ENCODE assay signal across 12 mouse cellular contexts in the genomic region with DNA sequence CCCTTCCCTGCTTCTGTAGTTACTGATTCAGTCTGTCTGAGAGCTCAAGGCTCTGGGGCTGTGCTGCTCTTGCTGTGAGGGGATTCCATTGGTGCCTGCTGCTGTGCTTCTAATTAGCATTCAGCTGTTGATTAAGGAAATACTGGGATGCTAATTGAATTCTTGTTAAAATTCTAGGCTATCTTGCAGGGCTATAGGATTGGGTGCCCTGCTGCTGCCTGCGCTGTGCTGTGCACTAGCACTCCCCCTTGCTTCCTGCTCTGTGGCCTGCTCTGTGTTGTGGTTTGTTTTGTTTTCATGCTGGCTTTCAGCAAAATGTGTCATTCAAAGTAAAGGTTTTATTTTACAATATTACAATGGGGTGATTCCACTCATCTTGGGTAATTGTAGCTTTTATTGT.
DNase-seq lines count a peak whose midpoint lies in the region; ATAC-seq and TF ChIP-seq lines count a peak whose summit lies in the region.
"Had no signal": no experiment of that assay in that cellular context is flagged by ENCODE, and none has a peak within 500 bp of the region (broad histone marks: within the 10 kb centered on the region; RNA-seq: fewer than 3 reads in every experiment).

No protein-coding gene starts in this region.

- no peaks in the 10 kb centered on the region for H3K9me3 ChIP-seq in hindbrain, embryonic 11.5 days (ENCODE audit: control insufficient read depth, low read length)
- no peaks in the 10 kb centered on the region for H3K9me3 ChIP-seq in hindbrain, embryonic 10.5 days
- H3K9me3 ChIP-seq in forebrain, postnatal 0 days (ENCODE audit: low read length) = no peaks in the 10 kb centered on the region
- no peaks in the 10 kb centered on the region for H3K9me3 ChIP-seq in midbrain, embryonic 12.5 days
- H3K9me3 ChIP-seq in embryonic facial prominence, embryonic 10.5 days = no peaks in the 10 kb centered on the region
- H3K9me3 ChIP-seq: heart, embryonic 12.5 days; lung, embryonic 15.5 days had no signal

- no peak; the same call in 1 of the 2 replicates for TF ChIP-seq CTCF in forebrain, postnatal 0 days (IDR thresholded peaks at IDR 0.05; ENCODE audit: low read depth)

- H3K27me3 ChIP-seq in hindbrain, embryonic 11.5 days (ENCODE audit: control insufficient read depth, insufficient read depth, low read length) = no peaks in the 10 kb centered on the region
- H3K27me3 ChIP-seq in hindbrain, embryonic 10.5 days (ENCODE audit: insufficient read depth, poor library complexity, severe bottlenecking) = no peaks in the 10 kb centered on the region
- H3K27me3 ChIP-seq in forebrain, postnatal 0 days (ENCODE audit: insufficient read depth, low read length) = no peaks in the 10 kb centered on the region
- no peaks in the 10 kb centered on the region for H3K27me3 ChIP-seq in midbrain, embryonic 12.5 days
- H3K27me3 ChIP-seq in embryonic facial prominence, embryonic 10.5 days (replicated peaks; ENCODE audit: low read depth, poor library complexity, severe bottlenecking) = no peaks in the 10 kb centered on the region
- H3K27me3 ChIP-seq: heart, embryonic 12.5 days; lung, embryonic 15.5 days had no signal

- 54% methylated on average over 1 of the region's 1 CpGs for WGBS in hindbrain, embryonic 11.5 days
- 65% methylated on average over 1 of the region's 1 CpGs for WGBS in hindbrain, embryonic 10.5 days
- 22% methylated on average over 1 of the region's 1 CpGs for WGBS in forebrain, postnatal 0 days
- 48% methylated on average over 1 of the region's 1 CpGs for WGBS in midbrain, embryonic 12.5 days
- WGBS in embryonic facial prominence, embryonic 10.5 days = 79% methylated on average over 1 of the region's 1 CpGs

- DNase-seq in hindbrain, embryonic 11.5 days (ENCODE audit: low spot score) = no peak
- no peak for DNase-seq in hindbrain, embryonic 10.5 days (ENCODE audit: low spot score)
- peak; percentile 36 for DNase-seq in forebrain, postnatal 0 days
- DNase-seq in thymus, postnatal 14 days = peak; percentile 50
- no peak for DNase-seq in ovary, postnatal 14 days (ENCODE audit: low spot score)
- DNase-seq in embryonic facial prominence, embryonic 10.5 days (ENCODE audit: low spot score) = no peak
- no peak for DNase-seq in adrenal gland, adult 18-20 months (ENCODE audit: low spot score in 2 of 2)
- DNase-seq: cerebellum, postnatal 36 days; kidney, adult 9 months had no signal

- H3K9ac ChIP-seq in hindbrain, embryonic 11.5 days (ENCODE audit: low read depth, low read length) = no peak overlapping the region
- H3K9ac ChIP-seq in forebrain, postnatal 0 days = no peak overlapping the region
- H3K9ac ChIP-seq in midbrain, embryonic 12.5 days (replicated peaks) = no peak overlapping the region
- H3K9ac ChIP-seq: heart, embryonic 12.5 days; lung, embryonic 15.5 days had no signal

- H3K4me1 ChIP-seq in hindbrain, embryonic 11.5 days (replicated peaks; ENCODE audit: control insufficient read depth, insufficient read depth, low read length) = 0 out of 2 replicates have a peak, but pooled peaks cover 2% of the 10 kb centered on the region
- H3K4me1 ChIP-seq in hindbrain, embryonic 10.5 days (replicated peaks) = peaks cover 13% of the 10 kb centered on the region
- peaks cover 3% of the 10 kb centered on the region; the same call in 1 of the 2 replicates for H3K4me1 ChIP-seq in forebrain, postnatal 0 days (ENCODE audit: insufficient read depth)
- peaks cover 14% of the 10 kb centered on the region for H3K4me1 ChIP-seq in midbrain, embryonic 12.5 days
- H3K4me1 ChIP-seq in embryonic facial prominence, embryonic 10.5 days = peaks cover 3% of the 10 kb centered on the region; the same call in 1 of the 2 replicates

- peak; percentile 72; the same call in 1 of the 2 replicates for ATAC-seq in hindbrain, embryonic 11.5 days (ENCODE audit: low FRiP score)
- peak; percentile 80 for ATAC-seq in forebrain, postnatal 0 days
- ATAC-seq in midbrain, embryonic 12.5 days (ENCODE audit: low FRiP score, low read depth) = peak; percentile 86

- H3K27ac ChIP-seq in hindbrain, embryonic 11.5 days (ENCODE audit: low read depth, low read length) = no peak overlapping the region
- no peak overlapping the region for H3K27ac ChIP-seq in hindbrain, embryonic 10.5 days
- 0 out of 2 replicates have a peak overlapping the region, but pooled peaks have one; percentile 21 for H3K27ac ChIP-seq in forebrain, postnatal 0 days (ENCODE audit: low read depth, low read length)
- H3K27ac ChIP-seq in midbrain, embryonic 12.5 days (replicated peaks) = peak overlapping the region; percentile 60
- no peak overlapping the region for H3K27ac ChIP-seq in embryonic facial prominence, embryonic 10.5 days (replicated peaks)
- H3K27ac ChIP-seq: lung, embryonic 15.5 days had no signal

- no peak overlapping the region for H3K4me3 ChIP-seq in hindbrain, embryonic 11.5 days (ENCODE audit: low read depth, low read length)
- H3K4me3 ChIP-seq in hindbrain, embryonic 10.5 days = no peak overlapping the region
- no peak overlapping the region for H3K4me3 ChIP-seq in forebrain, postnatal 0 days (ENCODE audit: low read depth, low read length)
- no peak overlapping the region for H3K4me3 ChIP-seq in midbrain, embryonic 12.5 days
- no peak overlapping the region for H3K4me3 ChIP-seq in embryonic facial prominence, embryonic 10.5 days
- H3K4me3 ChIP-seq: heart, embryonic 12.5 days; lung, embryonic 15.5 days had no signal

- H3K4me2 ChIP-seq in hindbrain, embryonic 11.5 days (replicated peaks; ENCODE audit: low read depth, low read length) = no peak overlapping the region
- H3K4me2 ChIP-seq in forebrain, postnatal 0 days (ENCODE audit: low read depth) = no peak overlapping the region
- H3K4me2 ChIP-seq in midbrain, embryonic 12.5 days (replicated peaks) = no peak overlapping the region
- H3K4me2 ChIP-seq: heart, embryonic 12.5 days; lung, embryonic 15.5 days had no signal

- peaks cover 3% of the 10 kb centered on the region; the same call in 1 of the 2 replicates for H3K36me3 ChIP-seq in hindbrain, embryonic 11.5 days (ENCODE audit: control insufficient read depth, insufficient read depth, low read length)
- peaks cover 49% of the 10 kb centered on the region for H3K36me3 ChIP-seq in hindbrain, embryonic 10.5 days
- peaks cover 19% of the 10 kb centered on the region for H3K36me3 ChIP-seq in forebrain, postnatal 0 days (ENCODE audit: insufficient read depth)
- H3K36me3 ChIP-seq in midbrain, embryonic 12.5 days = peaks cover 41% of the 10 kb centered on the region
- peaks cover 59% of the 10 kb centered on the region for H3K36me3 ChIP-seq in embryonic facial prominence, embryonic 10.5 days (replicated peaks)

Comparison
In these comparisons a context has a peak if more than half of its experiments do, and no peak if none do; other contexts are left out.
1. DNase-seq: peak in forebrain, postnatal 0 days (single experiment) and thymus, postnatal 14 days (single experiment); none in hindbrain, embryonic 11.5 days (single experiment), hindbrain, embryonic 10.5 days (single experiment), ovary, postnatal 14 days (single experiment), embryonic facial prominence, embryonic 10.5 days (single experiment) and adrenal gland, adult 18-20 months (0 of 2).
2. H3K27ac ChIP-seq: peak in forebrain, postnatal 0 days (single experiment) and midbrain, embryonic 12.5 days (single experiment); none in hindbrain, embryonic 11.5 days (single experiment), hindbrain, embryonic 10.5 days (single experiment) and embryonic facial prominence, embryonic 10.5 days (single experiment).
3. Peak in every context shown above with its lines, with median percentiles within 50 percentile points of each other: ATAC-seq.